Mouse (Mus musculus) ES-E14 (cell line): ENCODE data around the gene Best2. TPM values are rescaled to one million over a fixed set of nuclear protein-coding genes. Genes with fewer than 3 reads are reported as not detected.
A peak's percentile ranks its signal among the peaks of the same experiment; 100 is the strongest.

Experiments used
- DNase-seq: peaks from one replicate; pipeline ENCODE4 v3.0.0-alpha.2; 2013; ENCODE audit warnings: low read depth, low spot score
- H3K27ac ChIP-seq: 2 replicates; pipeline ENCODE4 v1.5.1; 2012; ENCODE audit warnings: low read depth, mild to moderate bottlenecking, low read length, moderate library complexity, mixed read lengths; ENCODE audit not compliant: poor library complexity, insufficient read depth, severe bottlenecking
- H3K36me3 ChIP-seq: 2 replicates; pipeline ENCODE4 v1.6.1; 2012; ENCODE audit warnings: mild to moderate bottlenecking, low read length, moderate library complexity, mixed read lengths; ENCODE audit not compliant: control insufficient read depth, poor library complexity, insufficient read depth, severe bottlenecking
- H3K4me1 ChIP-seq, 2 experiments: fragments of 150-350 bp in 1 of 2; sonication (generic) in 1 of 2; 2 replicates each; pipeline ENCODE4 v1.6.1; 2012; ENCODE audit warnings: low read length in 2 of 2, mild to moderate bottlenecking in 1 of 2, mixed read lengths in 1 of 2; ENCODE audit not compliant: control insufficient read depth in 2 of 2, insufficient read depth in 2 of 2, poor library complexity in 1 of 2
- H3K4me3 ChIP-seq, 2 experiments: fragments of 150-350 bp in 1 of 2; sonication (generic) in 1 of 2; 2 replicates each; pipeline ENCODE4 v1.5.1; 2012; ENCODE audit warnings: low read length in 2 of 2, low read depth in 1 of 2, mild to moderate bottlenecking in 1 of 2, mixed read lengths in 1 of 2; ENCODE audit not compliant: insufficient read depth in 1 of 2, poor library complexity in 1 of 2, severe bottlenecking in 1 of 2
- H3K9ac ChIP-seq: 2 replicates; pipeline ENCODE4 v1.6.1; 2012; ENCODE audit warnings: low read depth, mild to moderate bottlenecking, low read length, mixed read lengths; ENCODE audit not compliant: poor library complexity, insufficient read depth, severe bottlenecking
- H3K9me3 ChIP-seq: fragments of 150-350 bp; sonication (generic); 2 replicates; pipeline ENCODE4 v1.6.1; 2012; ENCODE audit warnings: low read depth, mild to moderate bottlenecking, low read length; ENCODE audit not compliant: control insufficient read depth, insufficient read depth
- CHD2 ChIP-seq: IDR thresholded peaks from 2 replicates; pipeline ENCODE4 v1.6.1; 2014; ENCODE audit warnings: mild to moderate bottlenecking, low read depth, low read length, inconsistent platforms
- HCFC1 ChIP-seq: IDR thresholded peaks from 2 replicates; pipeline ENCODE4 v1.6.1; 2012; ENCODE audit warnings: low read length, inconsistent platforms, borderline replicate concordance; ENCODE audit not compliant: insufficient read depth
- MAFK ChIP-seq: IDR thresholded peaks from 2 replicates; pipeline ENCODE4 v1.6.1; 2014; ENCODE audit warnings: mild to moderate bottlenecking, low read depth, low read length, inconsistent platforms; ENCODE audit not compliant: insufficient read depth
- ZC3H11A ChIP-seq: IDR thresholded peaks from 2 replicates; pipeline ENCODE4 v1.6.1; 2012; ENCODE audit warnings: low read depth, mild to moderate bottlenecking, inconsistent platforms, low read length, borderline replicate concordance
- ZNF384 ChIP-seq: IDR thresholded peaks from 2 replicates; pipeline ENCODE4 v1.6.1; 2012; ENCODE audit warnings: low read depth, low read length, inconsistent platforms
- in situ Hi-C, 2 experiments: fragments of 600-800 bp; cut with MboI; formaldehyde crosslinking; loops; one replicate each; pipeline ENCODE4 v1.15.1; 2025; ENCODE audit warnings: low sequenced_read_pairs in 2 of 2, inconsistent platforms in 1 of 2; ENCODE audit not compliant: unreplicated experiment in 2 of 2
- total RNA-seq: library from RNA; depleted of rRNA; stranded (reverse); fragments of 300-350 nt; gene quantifications from 2 replicates; pipeline ENCODE4 v1.2.3, GENCODE M21; 2012

Gene Best2
- total RNA-seq, 1 experiment: 0.22 TPM

DNA sequence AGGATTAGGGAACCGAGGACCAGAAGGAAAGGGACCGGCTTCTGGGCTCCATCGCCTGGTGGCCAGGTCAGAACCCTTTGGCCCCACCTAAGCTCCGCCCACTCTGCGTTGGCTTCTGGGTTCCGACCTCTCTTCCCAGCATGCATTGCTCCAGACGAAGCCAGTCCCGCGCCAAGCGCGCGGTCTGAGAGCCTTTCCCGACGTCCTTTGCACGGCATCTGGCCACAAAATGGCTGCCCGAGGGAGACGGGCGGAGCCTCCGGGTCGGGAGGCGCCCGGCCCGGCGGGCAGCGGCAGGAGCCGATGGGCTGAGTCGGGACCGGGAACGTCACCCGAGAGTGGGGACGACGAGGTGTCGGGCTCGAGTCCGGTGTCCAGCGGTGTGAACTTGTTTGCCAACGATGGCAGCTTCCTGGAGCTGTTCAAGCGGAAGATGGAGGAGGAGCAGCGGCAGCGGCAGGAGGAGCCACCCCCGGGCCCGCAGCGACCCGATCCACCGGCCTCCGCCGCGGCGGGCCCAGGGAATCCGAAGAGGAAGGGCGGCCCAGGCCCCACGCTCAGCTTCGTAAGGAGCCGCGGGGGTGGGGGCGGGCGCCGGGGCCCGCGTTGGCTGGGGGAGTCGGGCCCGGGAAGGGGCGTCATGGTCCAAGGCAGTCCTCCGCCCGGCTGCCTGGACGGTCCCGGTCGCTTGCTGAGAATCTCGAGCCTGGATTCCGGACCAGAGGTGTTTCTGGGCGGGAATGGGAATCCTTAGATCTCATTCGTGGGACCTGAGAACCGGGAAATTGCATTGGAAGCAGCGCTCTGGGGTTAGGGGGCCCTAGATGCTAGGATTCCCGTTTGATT is 12.6 kb upstream of the Best2 start, which contains the start of gene Trir:
Gene Trir (plus strand): TSS at position 154 of the 846 bp plus-strand sequence.
- Histone ChIP-seq H3K4me3 (peak within 1 kb of the TSS; percentile 88 to 97), H3K9me3 (no peaks in the 10 kb centered on the region), H3K4me1 (peaks cover 3 to 12% of the 10 kb centered on the region in 2 experiments), H3K36me3 (peaks cover 42% of the 10 kb centered on the region), H3K27ac (peak within 1 kb of the TSS; percentile 83), H3K9ac (peak within 1 kb of the TSS; percentile 96)
- peak; percentile 98 for DNase-seq
- TF ChIP-seq CHD2 (no peak), MAFK (no peak), ZC3H11A (no peak), HCFC1 (peak; percentile 73; the same call in 1 of the 2 replicates)
- in situ Hi-C loops: no loop called here

DNA sequence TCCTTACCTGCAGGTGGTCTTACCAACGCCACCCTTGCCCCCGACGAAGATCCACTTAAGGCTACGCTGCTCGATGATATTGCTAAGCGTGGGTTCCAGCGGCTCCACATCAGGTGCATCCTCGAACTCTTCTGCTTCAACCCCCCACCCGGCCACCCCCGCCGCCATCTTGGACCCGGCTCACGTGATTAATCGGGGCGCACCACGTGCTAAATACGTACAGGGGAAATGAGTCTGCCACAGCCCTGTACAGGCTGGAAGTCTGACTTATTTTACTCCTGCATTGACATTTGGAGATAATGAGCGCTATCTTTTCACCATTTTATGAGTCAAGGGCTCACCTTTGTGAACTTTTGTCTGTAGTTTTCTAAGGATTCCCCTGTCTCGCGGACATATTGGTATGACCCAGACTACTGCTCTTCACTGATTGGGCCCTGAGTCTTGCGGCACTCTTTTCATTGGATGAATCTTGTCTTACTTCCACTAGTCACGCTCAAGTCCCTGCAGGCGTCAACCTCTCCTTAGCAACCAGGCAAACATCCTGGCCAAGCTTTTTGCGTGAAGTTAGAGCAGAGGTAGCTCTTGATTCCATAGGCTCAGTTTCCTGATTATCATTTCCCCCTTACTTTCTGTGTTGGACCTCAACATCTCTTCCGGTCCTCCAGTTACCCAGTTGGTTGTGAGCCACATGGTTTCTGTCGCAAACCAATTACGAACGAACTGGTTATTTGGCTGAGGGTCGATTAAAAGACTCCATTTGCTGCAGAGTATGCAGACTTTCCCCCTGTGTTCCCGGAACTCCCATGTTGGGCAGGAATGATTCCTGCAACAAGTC is 11.0 kb upstream of the Best2 start, which contains the start of gene Asna1:
Gene Asna1 (minus strand): TSS at position 184 of the 835 bp plus-strand sequence.
- in situ Hi-C loops: no loop called here
- peak within 1 kb of the TSS; percentile 57 for H3K27ac ChIP-seq
- H3K4me3 ChIP-seq: peak within 1 kb of the TSS; percentile 85 to 97
- H3K4me1 ChIP-seq: peaks cover 3 to 12% of the 10 kb centered on the region in 2 experiments
- H3K9ac ChIP-seq: peak within 1 kb of the TSS; percentile 95
- TF ChIP-seq ZC3H11A (no peak), HCFC1 (peak; percentile 57; the same call in 1 of the 2 replicates)
- peaks cover 39% of the 10 kb centered on the region for H3K36me3 ChIP-seq
- no peaks in the 10 kb centered on the region for H3K9me3 ChIP-seq
- peak; percentile 83 for DNase-seq

DNA sequence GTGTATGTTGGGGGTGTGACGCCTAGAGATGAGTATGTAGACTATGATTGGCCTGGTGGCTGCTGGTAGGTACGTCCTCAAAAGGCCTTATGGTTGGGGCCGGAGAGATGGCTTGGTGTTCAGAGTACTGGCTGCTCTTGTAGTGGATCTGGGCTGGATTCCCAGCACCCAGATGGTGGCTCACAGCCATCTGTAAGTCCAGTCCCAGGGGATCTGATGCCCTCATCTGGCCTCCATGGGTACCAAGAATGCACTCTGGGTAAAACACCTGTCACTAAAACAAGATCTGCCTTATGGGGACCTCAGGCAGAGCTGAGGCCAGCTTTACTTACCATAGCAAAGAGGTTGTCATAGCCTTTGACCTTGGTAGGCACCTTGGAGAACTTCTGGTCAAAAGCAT is 9.5 kb upstream of the Best2 start:
- Histone ChIP-seq H3K9ac (no peak overlapping the region; the same call in 1 of the 2 replicates), H3K36me3 (peaks cover 37% of the 10 kb centered on the region), H3K27ac (no peak overlapping the region), H3K4me3 (peak overlapping the region; percentile 71 to 85; a peak in 1 of 4 replicates), H3K4me1 (peaks cover 3 to 11% of the 10 kb centered on the region in 2 experiments; a peak in 3 of 4 replicates), H3K9me3 (no peaks in the 10 kb centered on the region)
- no peak for DNase-seq
- TF ChIP-seq HCFC1 (no peak), MAFK (no peak), CHD2 (no peak), ZNF384 (no peak), ZC3H11A (no peak)
- in situ Hi-C loops: no loop called here

DNA sequence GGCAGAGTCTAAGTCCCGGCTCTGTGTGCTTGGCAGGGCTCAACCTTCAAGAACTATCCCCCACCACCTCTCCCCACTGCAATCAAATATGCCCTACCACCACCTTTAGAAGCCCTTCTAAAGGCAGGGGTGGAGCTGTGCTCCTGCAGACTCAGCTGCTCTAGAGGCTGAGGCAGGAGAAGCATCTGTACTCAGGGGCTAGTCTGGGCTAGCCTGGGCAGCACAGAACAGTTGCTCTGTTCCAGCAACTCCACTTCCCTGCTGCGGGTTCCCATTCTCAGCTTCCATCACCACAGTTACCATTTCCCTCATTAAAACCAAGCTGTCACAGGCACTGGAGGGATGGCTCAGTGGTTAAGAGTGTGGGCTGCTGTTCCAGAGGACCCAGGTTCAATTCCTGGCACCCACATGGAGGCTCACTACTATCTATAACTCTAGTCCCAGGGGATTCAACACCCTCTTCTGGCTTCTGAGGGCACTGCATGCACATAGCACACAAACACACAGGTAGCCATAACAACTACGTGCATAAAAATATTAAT is 7.3 kb upstream of the Best2 start:
- no peaks in the 10 kb centered on the region for H3K9me3 ChIP-seq
- TF ChIP-seq MAFK (no peak), ZC3H11A (no peak), CHD2 (no peak), HCFC1 (no peak), ZNF384 (no peak)
- H3K27ac ChIP-seq: peak overlapping the region; percentile 58
- DNase-seq: no peak
- no peak overlapping the region; a peak in 1 of 4 replicates for H3K4me3 ChIP-seq
- in situ Hi-C loops: no loop called here
- H3K9ac ChIP-seq: peak overlapping the region; percentile 56; the same call in 1 of the 2 replicates
- H3K36me3 ChIP-seq: peaks cover 49% of the 10 kb centered on the region
- H3K4me1 ChIP-seq: peaks cover 4 to 8% of the 10 kb centered on the region in 2 experiments; a peak in 2 of 4 replicates
